Mouse (Mus musculus) ES-E14 (cell line): ENCODE results near the gene Nav2. TPM values are rescaled to one million over a fixed set of nuclear protein-coding genes. Genes with fewer than 3 reads are reported as not detected.

Experiments used
- DNase-seq: peaks from one replicate; pipeline ENCODE4 v3.0.0-alpha.2; 2013; ENCODE audit warnings: low read depth, low spot score
- H3K27ac ChIP-seq: 2 replicates; pipeline ENCODE4 v1.5.1; 2012; ENCODE audit warnings: low read depth, mild to moderate bottlenecking, low read length, moderate library complexity, mixed read lengths; ENCODE audit not compliant: poor library complexity, insufficient read depth, severe bottlenecking
- H3K36me3 ChIP-seq: 2 replicates; pipeline ENCODE4 v1.6.1; 2012; ENCODE audit warnings: mild to moderate bottlenecking, low read length, moderate library complexity, mixed read lengths; ENCODE audit not compliant: control insufficient read depth, poor library complexity, insufficient read depth, severe bottlenecking
- H3K4me1 ChIP-seq, 2 experiments: fragments of 150-350 bp in 1 of 2; sonication (generic) in 1 of 2; 2 replicates each; pipeline ENCODE4 v1.6.1; 2012; ENCODE audit warnings: low read length in 2 of 2, mild to moderate bottlenecking in 1 of 2, mixed read lengths in 1 of 2; ENCODE audit not compliant: control insufficient read depth in 2 of 2, insufficient read depth in 2 of 2, poor library complexity in 1 of 2
- H3K4me3 ChIP-seq, 2 experiments: fragments of 150-350 bp in 1 of 2; sonication (generic) in 1 of 2; 2 replicates each; pipeline ENCODE4 v1.5.1; 2012; ENCODE audit warnings: low read length in 2 of 2, low read depth in 1 of 2, mild to moderate bottlenecking in 1 of 2, mixed read lengths in 1 of 2; ENCODE audit not compliant: insufficient read depth in 1 of 2, poor library complexity in 1 of 2, severe bottlenecking in 1 of 2
- H3K9ac ChIP-seq: 2 replicates; pipeline ENCODE4 v1.6.1; 2012; ENCODE audit warnings: low read depth, mild to moderate bottlenecking, low read length, mixed read lengths; ENCODE audit not compliant: poor library complexity, insufficient read depth, severe bottlenecking
- H3K9me3 ChIP-seq: fragments of 150-350 bp; sonication (generic); 2 replicates; pipeline ENCODE4 v1.6.1; 2012; ENCODE audit warnings: low read depth, mild to moderate bottlenecking, low read length; ENCODE audit not compliant: control insufficient read depth, insufficient read depth
- CHD2 ChIP-seq: IDR thresholded peaks from 2 replicates; pipeline ENCODE4 v1.6.1; 2014; ENCODE audit warnings: mild to moderate bottlenecking, low read depth, low read length, inconsistent platforms
- HCFC1 ChIP-seq: IDR thresholded peaks from 2 replicates; pipeline ENCODE4 v1.6.1; 2012; ENCODE audit warnings: low read length, inconsistent platforms, borderline replicate concordance; ENCODE audit not compliant: insufficient read depth
- MAFK ChIP-seq: IDR thresholded peaks from 2 replicates; pipeline ENCODE4 v1.6.1; 2014; ENCODE audit warnings: mild to moderate bottlenecking, low read depth, low read length, inconsistent platforms; ENCODE audit not compliant: insufficient read depth
- ZC3H11A ChIP-seq: IDR thresholded peaks from 2 replicates; pipeline ENCODE4 v1.6.1; 2012; ENCODE audit warnings: low read depth, mild to moderate bottlenecking, inconsistent platforms, low read length, borderline replicate concordance
- ZNF384 ChIP-seq: IDR thresholded peaks from 2 replicates; pipeline ENCODE4 v1.6.1; 2012; ENCODE audit warnings: low read depth, low read length, inconsistent platforms
- in situ Hi-C, 2 experiments: fragments of 600-800 bp; cut with MboI; formaldehyde crosslinking; loops; one replicate each; pipeline ENCODE4 v1.15.1; 2025; ENCODE audit warnings: low sequenced_read_pairs in 2 of 2, inconsistent platforms in 1 of 2; ENCODE audit not compliant: unreplicated experiment in 2 of 2
- total RNA-seq: library from RNA; depleted of rRNA; stranded (reverse); fragments of 300-350 nt; gene quantifications from 2 replicates; pipeline ENCODE4 v1.2.3, GENCODE M21; 2012

Gene Nav2
- total RNA-seq, 1 experiment, result 18.2 TPM

DNA sequence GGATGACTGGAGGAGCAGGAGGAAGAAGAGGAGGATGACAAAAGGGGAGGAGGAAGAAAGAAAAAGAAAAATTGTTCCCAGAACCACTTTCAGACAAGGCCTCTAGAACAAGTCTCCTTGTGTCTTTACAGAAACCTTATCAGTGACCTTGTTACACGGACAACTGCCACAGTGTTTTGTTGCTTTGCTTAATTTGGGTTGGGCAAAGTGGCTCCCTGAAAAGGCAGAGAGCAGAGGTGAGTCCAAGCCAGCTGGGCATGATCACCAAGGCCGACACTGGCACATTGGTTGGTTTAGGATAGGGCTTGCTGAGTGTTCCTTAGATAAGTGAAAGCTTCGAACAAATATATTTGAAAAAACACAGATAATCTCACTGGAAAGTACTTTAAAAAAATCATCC is 327.3 kb downstream of the Nav2 start:
- H3K9ac ChIP-seq, result no peak overlapping the region
- H3K27ac ChIP-seq, result no peak overlapping the region
- H3K4me1 ChIP-seq, result no peaks in the 10 kb centered on the region
- in situ Hi-C loops, result no loop called here
- no peak overlapping the region for H3K4me3 ChIP-seq
- no peaks in the 10 kb centered on the region for H3K36me3 ChIP-seq
- DNase-seq, result no peak
- TF ChIP-seq HCFC1 (no peak), CHD2 (no peak), MAFK (no peak), ZNF384 (no peak), ZC3H11A (no peak)
- H3K9me3 ChIP-seq, result no peaks in the 10 kb centered on the region

DNA sequence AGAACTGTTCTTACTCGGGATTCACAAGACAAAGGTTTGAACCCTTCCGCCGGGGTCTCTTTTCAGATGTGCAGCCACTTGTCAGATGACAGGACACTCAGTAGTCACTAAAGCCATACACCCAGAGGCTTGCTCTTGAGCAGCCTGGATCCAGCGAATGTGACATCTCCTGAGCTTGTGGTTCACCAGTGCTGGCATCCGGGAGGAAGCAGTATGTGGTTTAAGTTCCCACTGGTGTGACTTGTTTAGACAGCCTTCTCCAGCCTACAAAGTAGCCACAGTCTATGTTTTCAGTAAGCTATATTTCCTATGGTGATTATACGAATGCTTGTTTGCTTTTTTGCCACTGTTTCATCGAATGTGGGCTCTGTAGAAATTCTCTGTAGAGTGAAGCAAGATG is 331.9 kb downstream of the Nav2 start:
- in situ Hi-C loops, result no loop called here
- no peak for DNase-seq
- no peaks in the 10 kb centered on the region for H3K36me3 ChIP-seq
- no peak overlapping the region for H3K27ac ChIP-seq
- TF ChIP-seq MAFK (no peak), ZNF384 (no peak), CHD2 (no peak)
- H3K4me1 ChIP-seq, result no peaks in the 10 kb centered on the region
- H3K9ac ChIP-seq, result no peak overlapping the region
- H3K9me3 ChIP-seq, result no peaks in the 10 kb centered on the region
- no peak overlapping the region for H3K4me3 ChIP-seq

DNA sequence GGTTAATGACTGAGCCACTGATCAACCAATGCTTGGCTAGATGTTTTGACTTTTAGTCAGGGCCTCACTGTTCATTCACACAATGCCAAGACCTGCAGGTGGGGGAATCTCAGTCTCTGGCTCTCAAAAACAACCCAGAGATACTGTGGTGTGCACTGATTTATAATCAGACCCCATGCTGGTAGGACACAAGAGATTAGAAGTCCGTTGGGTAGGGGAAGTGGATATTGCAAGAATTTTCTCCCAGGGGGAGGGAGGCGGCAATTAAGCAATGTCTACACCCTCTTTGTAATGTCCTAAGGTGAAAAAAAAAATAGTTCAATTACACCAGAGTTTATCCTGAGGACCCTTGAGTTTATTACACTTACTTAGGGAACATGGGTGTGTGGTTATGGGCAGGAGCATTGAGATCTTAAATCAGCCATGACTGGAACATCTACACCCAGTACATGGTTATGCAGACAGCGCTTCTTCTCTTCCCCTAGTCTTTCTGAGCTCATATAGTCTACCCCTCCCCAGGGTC is 332.8 kb downstream of the Nav2 start:
- H3K4me3 ChIP-seq, result no peak overlapping the region
- DNase-seq, result no peak
- H3K9me3 ChIP-seq, result no peaks in the 10 kb centered on the region
- TF ChIP-seq MAFK (no peak), ZC3H11A (no peak), ZNF384 (no peak), HCFC1 (no peak), CHD2 (no peak)
- H3K4me1 ChIP-seq, result no peaks in the 10 kb centered on the region
- H3K36me3 ChIP-seq, result no peaks in the 10 kb centered on the region
- H3K27ac ChIP-seq, result no peak overlapping the region
- in situ Hi-C loops, result no loop called here
- no peak overlapping the region for H3K9ac ChIP-seq

- peaks cover 0 to 5% of the 10 kb centered on the region in 2 experiments; a peak in 1 of 4 replicates for H3K4me1 ChIP-seq
- no peak overlapping the region for H3K9ac ChIP-seq
- H3K9me3 ChIP-seq, result no peaks in the 10 kb centered on the region
- no peak overlapping the region for H3K4me3 ChIP-seq
- no peak for DNase-seq
- TF ChIP-seq CHD2 (no peak), ZNF384 (no peak), HCFC1 (no peak), MAFK (no peak), ZC3H11A (no peak)
- no peak overlapping the region for H3K27ac ChIP-seq
- H3K36me3 ChIP-seq, result no peaks in the 10 kb centered on the region
- in situ Hi-C loops, result no loop called here
These were observed 333.7 kb downstream of the Nav2 start for GRCm38 (mm10) chr7:49242261-49242660.

GRCm38 (mm10) chr7:49243079-49243478 is 334.6 kb downstream of the Nav2 start:
- Histone ChIP-seq H3K4me1 (peaks cover 0 to 6% of the 10 kb centered on the region in 2 experiments; a peak in 1 of 4 replicates), H3K4me3 (no peak overlapping the region), H3K36me3 (no peaks in the 10 kb centered on the region), H3K9ac (no peak overlapping the region), H3K9me3 (no peaks in the 10 kb centered on the region), H3K27ac (no peak overlapping the region)
- TF ChIP-seq ZC3H11A (no peak), HCFC1 (no peak), CHD2 (no peak), MAFK (no peak), ZNF384 (no peak)
- DNase-seq, result no peak
- in situ Hi-C loops, result no loop called here
